ENCODE assay signal across 9 mouse cellular contexts in the genomic region with DNA sequence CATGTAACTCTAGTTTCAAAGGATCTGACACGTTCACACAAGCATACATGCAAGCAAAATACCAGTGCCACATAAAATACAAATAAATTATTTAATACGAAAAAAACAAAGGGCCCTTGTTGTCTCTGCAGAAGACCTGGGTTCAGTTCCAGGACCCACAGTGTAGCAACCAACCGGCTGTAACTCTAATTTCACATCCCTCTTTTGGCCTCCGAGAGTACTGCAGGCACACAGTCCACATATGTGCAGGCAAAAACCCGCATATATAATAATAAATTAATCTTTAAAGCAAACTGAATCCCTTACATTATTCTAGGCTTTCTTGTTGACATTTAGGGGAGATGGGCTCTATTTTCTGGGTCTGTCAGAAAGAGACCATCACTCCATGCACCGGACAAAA. TPM values are rescaled to one million over a fixed set of nuclear protein-coding genes. Genes with fewer than 3 reads are reported as not detected.
DNase-seq lines count a peak whose midpoint lies in the region; ATAC-seq lines count a peak whose summit lies in the region.
"Had no signal": no experiment of that assay in that cellular context is flagged by ENCODE, and none has a peak within 500 bp of the region (broad histone marks: within the 10 kb centered on the region; RNA-seq: fewer than 3 reads in every experiment).

No protein-coding gene starts in this region.

- 51% methylated on average over 6 of the region's 6 CpGs for WGBS in heart, embryonic 14.5 days
- 53% methylated on average over 6 of the region's 6 CpGs for WGBS in embryonic facial prominence, embryonic 11.5 days
- WGBS in limb, embryonic 13.5 days = 51% methylated on average over 6 of the region's 6 CpGs

- peak overlapping the region in 1 of 2 experiments; percentile 20; a peak in 2 of 4 replicates for H3K27ac ChIP-seq in heart, embryonic 14.5 days (replicated peaks in 1 of 2; ENCODE audit: control insufficient read depth in 1 of 2, insufficient read depth in 1 of 2, low read depth in 2 of 2, low read length in 2 of 2)
- no peak overlapping the region for H3K27ac ChIP-seq in embryonic facial prominence, embryonic 11.5 days (replicated peaks; ENCODE audit: low read depth, low read length)
- peak overlapping the region; percentile 70 for H3K27ac ChIP-seq in limb, embryonic 13.5 days

- no peak for ATAC-seq in heart, embryonic 14.5 days (ENCODE audit: insufficient number of reproducible peaks, insufficient read depth, low FRiP score, low read depth)
- ATAC-seq in embryonic facial prominence, embryonic 11.5 days (replicated peaks; ENCODE audit: insufficient number of reproducible peaks, low FRiP score, low TSS enrichment, low read depth) = no peak
- no peak for ATAC-seq in limb, embryonic 13.5 days (ENCODE audit: low FRiP score, low read depth)

- no peak overlapping the region for H3K9ac ChIP-seq in heart, embryonic 14.5 days (ENCODE audit: low read length)
- H3K9ac ChIP-seq in embryonic facial prominence, embryonic 11.5 days (replicated peaks; ENCODE audit: low read length) = no peak overlapping the region
- no peak overlapping the region for H3K9ac ChIP-seq in limb, embryonic 13.5 days

- no peak for DNase-seq in heart, adult 18-20 months
- peak; percentile 32 to 36 for DNase-seq in B cell, adult 2 months
- peak; percentile 54 for DNase-seq in embryonic facial prominence, embryonic 11.5 days (ENCODE audit: low spot score)
- DNase-seq in frontal cortex, postnatal 14 days (ENCODE audit: low spot score in 2 of 2) = no peak
- no peak for DNase-seq in cerebellum, adult 8-10 months
- DNase-seq in right cerebral cortex, adult 18-20 months = no peak
- DNase-seq: spleen, adult 18-20 months had no signal

- no peaks in the 10 kb centered on the region for H3K27me3 ChIP-seq in heart, embryonic 14.5 days (ENCODE audit: control insufficient read depth, insufficient read depth, low read length)
- H3K27me3 ChIP-seq in embryonic facial prominence, embryonic 11.5 days (ENCODE audit: control insufficient read depth, insufficient read depth, low read length) = no peaks in the 10 kb centered on the region
- no peaks in the 10 kb centered on the region for H3K27me3 ChIP-seq in limb, embryonic 13.5 days

- no peaks in the 10 kb centered on the region for H3K36me3 ChIP-seq in heart, embryonic 14.5 days (ENCODE audit: control insufficient read depth, insufficient read depth, low read length)
- no peaks in the 10 kb centered on the region for H3K36me3 ChIP-seq in embryonic facial prominence, embryonic 11.5 days (replicated peaks; ENCODE audit: control insufficient read depth, insufficient read depth, low read depth, low read length)
- H3K36me3 ChIP-seq in limb, embryonic 13.5 days = no peaks in the 10 kb centered on the region

- no peak overlapping the region for H3K4me3 ChIP-seq in heart, embryonic 14.5 days (ENCODE audit: control insufficient read depth in 1 of 2, insufficient read depth in 1 of 2, low read depth in 1 of 2, low read length in 2 of 2)
- no peak overlapping the region for H3K4me3 ChIP-seq in embryonic facial prominence, embryonic 11.5 days (ENCODE audit: low read depth, low read length)
- H3K4me3 ChIP-seq in limb, embryonic 13.5 days = no peak overlapping the region

- peaks cover 6 to 8% of the 10 kb centered on the region in 2 experiments; a peak in 2 of 4 replicates for H3K4me1 ChIP-seq in heart, embryonic 14.5 days (ENCODE audit: control insufficient read depth in 2 of 2, insufficient read depth in 2 of 2, low read length in 2 of 2)
- H3K4me1 ChIP-seq in embryonic facial prominence, embryonic 11.5 days (ENCODE audit: control insufficient read depth, insufficient read depth, low read length) = peaks cover 5% of the 10 kb centered on the region; the same call in 1 of the 2 replicates
- H3K4me1 ChIP-seq in limb, embryonic 13.5 days = peaks cover 31% of the 10 kb centered on the region

- H3K4me2 ChIP-seq in heart, embryonic 14.5 days (ENCODE audit: low read length) = peak overlapping the region; percentile 62
- no peak overlapping the region; the same call in 1 of the 2 replicates for H3K4me2 ChIP-seq in embryonic facial prominence, embryonic 11.5 days (ENCODE audit: low read depth, low read length)
- H3K4me2 ChIP-seq in limb, embryonic 13.5 days (replicated peaks) = peak overlapping the region; percentile 48; the same call in 1 of the 2 replicates

- no peaks in the 10 kb centered on the region for H3K9me3 ChIP-seq in heart, embryonic 14.5 days (ENCODE audit: control insufficient read depth, low read length)
- H3K9me3 ChIP-seq in embryonic facial prominence, embryonic 11.5 days (replicated peaks; ENCODE audit: control insufficient read depth, low read length) = no peaks in the 10 kb centered on the region
- H3K9me3 ChIP-seq in limb, embryonic 13.5 days = no peaks in the 10 kb centered on the region

RNA-seq across cellular contexts. Expression of gene Ier2, which starts 15.9 kb away (rescaled TPM):
- 36.4 and 43.8 TPM in 2 replicates for polyA plus RNA-seq in heart, embryonic 14.5 days (2014; fragmentation: Nextera tagmentation; extraction: Ambion mirVana)
- total RNA-seq in heart, adult 18-20 months (2021) = 10 to 100 TPM; 11.2 to 13.4 TPM
- 86.9 and 89.6 TPM in 2 replicates for polyA plus RNA-seq in embryonic facial prominence, embryonic 11.5 days (2014; fragmentation: Nextera tagmentation; extraction: Ambion mirVana)
- polyA plus RNA-seq in limb, embryonic 13.5 days (2015; fragmentation: Nextera tagmentation; extraction: Ambion mirVana) = 71.9 and 73.0 TPM in 2 replicates

RNA-seq across cellular contexts. Expression of gene Trmt1, which starts 39.3 kb away (rescaled TPM):
- 46.1 and 50.0 TPM in 2 replicates for polyA plus RNA-seq in heart, embryonic 14.5 days (2014; fragmentation: Nextera tagmentation; extraction: Ambion mirVana)
- 10 to 100 TPM; 34.2 to 45.1 TPM for total RNA-seq in heart, adult 18-20 months (2021)
- polyA plus RNA-seq in embryonic facial prominence, embryonic 11.5 days (2014; fragmentation: Nextera tagmentation; extraction: Ambion mirVana) = 61.5 and 64.7 TPM in 2 replicates
- polyA plus RNA-seq in limb, embryonic 13.5 days (2015; fragmentation: Nextera tagmentation; extraction: Ambion mirVana) = 70.8 and 72.7 TPM in 2 replicates

RNA-seq across cellular contexts. Expression of gene Nacc1, which starts 40.9 kb away (rescaled TPM):
- 15.1 and 17.4 TPM in 2 replicates for polyA plus RNA-seq in heart, embryonic 14.5 days (2014; fragmentation: Nextera tagmentation; extraction: Ambion mirVana)
- 10 to 100 TPM; 31.4 to 32.7 TPM for total RNA-seq in heart, adult 18-20 months (2021)
- polyA plus RNA-seq in embryonic facial prominence, embryonic 11.5 days (2014; fragmentation: Nextera tagmentation; extraction: Ambion mirVana) = 21.0 and 21.1 TPM in 2 replicates
- 15.0 and 15.2 TPM in 2 replicates for polyA plus RNA-seq in limb, embryonic 13.5 days (2015; fragmentation: Nextera tagmentation; extraction: Ambion mirVana)

RNA-seq across cellular contexts. Expression of gene Lyl1, which starts 54.5 kb away (rescaled TPM):
- 12.1 and 13.7 TPM in 2 replicates for polyA plus RNA-seq in heart, embryonic 14.5 days (2014; fragmentation: Nextera tagmentation; extraction: Ambion mirVana)
- total RNA-seq in heart, adult 18-20 months (2021) = 1 to 10 TPM; 3.1 to 4.4 TPM
- polyA plus RNA-seq in embryonic facial prominence, embryonic 11.5 days (2014; fragmentation: Nextera tagmentation; extraction: Ambion mirVana) = 4.6 and 5.3 TPM in 2 replicates
- polyA plus RNA-seq in limb, embryonic 13.5 days (2015; fragmentation: Nextera tagmentation; extraction: Ambion mirVana) = 4.1 and 4.9 TPM in 2 replicates

Comparison
In these comparisons a context has a peak if more than half of its experiments do, and no peak if none do; other contexts are left out.
1. DNase-seq: peak in B cell, adult 2 months (2 of 2) and embryonic facial prominence, embryonic 11.5 days (single experiment); none in heart, adult 18-20 months (0 of 2), frontal cortex, postnatal 14 days (0 of 2), cerebellum, adult 8-10 months (single experiment) and right cerebral cortex, adult 18-20 months (single experiment).